Mouse (Mus musculus) right cerebral cortex, postnatal 36 days (tissue): ENCODE measurements around the gene Rab7.
"Not testable (repeated sequence)": the region's sequence is repeated elsewhere in the genome, so short reads cannot be mapped to it uniquely, and the experiment has no call there.

Experiments used
- DNase-seq, 2 experiments: peaks; one replicate each; pipeline ENCODE4 v3.0.0; 2022; ENCODE audit warnings: low spot score in 2 of 2, mixed read lengths in 1 of 2

Rab7 gene

GRCm38 (mm10) chr6:88053228-88054080 lies 8.4 kb upstream of the Rab7 start:
- DNase-seq = no peak

GRCm38 (mm10) chr6:88051206-88051605 lies 6.1 kb upstream of the Rab7 start:
- no peak for DNase-seq

GRCm38 (mm10) chr6:88049008-88049407 lies 3.9 kb upstream of the Rab7 start:
- no peak for DNase-seq

- DNase-seq = no peak
Observed at GRCm38 (mm10) chr6:88047853-88048252, 2.8 kb upstream of the Rab7 start.

- DNase-seq = no peak
Observed at GRCm38 (mm10) chr6:88045406-88045766, 316 bp upstream of the Rab7 start.

- DNase-seq = no peak
Observed at GRCm38 (mm10) chr6:88044234-88044576, 865 bp downstream of the Rab7 start.

GRCm38 (mm10) chr6:88042336-88042735 lies 2.7 kb downstream of the Rab7 start:
- no peak for DNase-seq

- DNase-seq = no peak
Observed at GRCm38 (mm10) chr6:88041221-88041620, 3.8 kb downstream of the Rab7 start.

GRCm38 (mm10) chr6:88039426-88039825 lies 5.6 kb downstream of the Rab7 start:
- DNase-seq = peak; percentile 31 to 45

GRCm38 (mm10) chr6:88037471-88038045 lies 7.5 kb downstream of the Rab7 start:
- no peak for DNase-seq

GRCm38 (mm10) chr6:88033504-88033903 lies 11.6 kb downstream of the Rab7 start:
- no peak for DNase-seq

GRCm38 (mm10) chr6:88030432-88030831 lies 14.6 kb downstream of the Rab7 start:
- DNase-seq = no peak

GRCm38 (mm10) chr6:88027390-88027789 lies 17.7 kb downstream of the Rab7 start:
- DNase-seq = peak; percentile 27 to 47

GRCm38 (mm10) chr6:88023316-88023890 lies 21.7 kb downstream of the Rab7 start:
- DNase-seq = no peak

GRCm38 (mm10) chr6:88019154-88019553 lies 25.9 kb downstream of the Rab7 start:
- DNase-seq = no peak

GRCm38 (mm10) chr6:88017821-88018220 lies 27.2 kb downstream of the Rab7 start:
- no peak for DNase-seq

GRCm38 (mm10) chr6:88015797-88016196 lies 29.3 kb downstream of the Rab7 start:
- no peak for DNase-seq

- DNase-seq = no peak
Observed at GRCm38 (mm10) chr6:88013456-88013855, 31.6 kb downstream of the Rab7 start.

- DNase-seq = no peak
Observed at GRCm38 (mm10) chr6:88012601-88013000, 32.5 kb downstream of the Rab7 start.

GRCm38 (mm10) chr6:88011106-88011505 lies 34.0 kb downstream of the Rab7 start:
- DNase-seq = not testable (repeated sequence)

GRCm38 (mm10) chr6:88009209-88009608 lies 35.9 kb downstream of the Rab7 start:
- DNase-seq = no peak

- DNase-seq = not testable (repeated sequence)
Observed at GRCm38 (mm10) chr6:88004773-88005172, 40.3 kb downstream of the Rab7 start.

GRCm38 (mm10) chr6:88003439-88003838 lies 41.6 kb downstream of the Rab7 start:
- DNase-seq = no peak
